Mouse (Mus musculus) embryonic facial prominence, embryonic 14.5 days (tissue): Measurements from ENCODE around the gene Wasf3. TPM values are rescaled to one million over a fixed set of nuclear protein-coding genes. Genes with fewer than 3 reads are reported as not detected.

Experiments
- ATAC-seq: fragments of 200-750 bp; cut with Nextera tagmentation; 2 replicates; pipeline ENCODE4 v1.8.0; 2017; ENCODE audit warnings: low read depth, moderate number of reproducible peaks, moderate TSS enrichment
- DNase-seq: peaks from one replicate; pipeline ENCODE4 v3.0.0-alpha.2; 2015; ENCODE audit warnings: low spot score
- H3K27ac ChIP-seq: fragments of 300-500 bp; sonication (generic); replicated peaks from 2 replicates; pipeline ENCODE4 v1.5.1; 2014; ENCODE audit warnings: low read depth, mild to moderate bottlenecking, low read length, moderate library complexity
- H3K27me3 ChIP-seq: fragments of 300-500 bp; sonication (generic); replicated peaks from 2 replicates; pipeline ENCODE4 v1.6.1; 2014; ENCODE audit warnings: low read length; ENCODE audit not compliant: control insufficient read depth, insufficient read depth
- H3K36me3 ChIP-seq: fragments of 300-500 bp; sonication (generic); 2 replicates; pipeline ENCODE4 v1.6.1; 2014; ENCODE audit warnings: low read length, mixed read lengths; ENCODE audit not compliant: control insufficient read depth, insufficient read depth
- H3K4me1 ChIP-seq: fragments of 300-500 bp; sonication (generic); 2 replicates; pipeline ENCODE4 v1.6.1; 2014; ENCODE audit warnings: antibody characterized with exemption, low read length; ENCODE audit not compliant: control insufficient read depth, insufficient read depth
- H3K4me2 ChIP-seq: fragments of 300-500 bp; sonication (generic); 2 replicates; pipeline ENCODE4 v1.6.1; 2014; ENCODE audit warnings: low read depth, mild to moderate bottlenecking, low read length, moderate library complexity, mixed read lengths
- H3K4me3 ChIP-seq: fragments of 300-500 bp; sonication (generic); 2 replicates; pipeline ENCODE4 v1.5.1; 2014; ENCODE audit warnings: low read depth, mild to moderate bottlenecking, low read length
- H3K9ac ChIP-seq: fragments of 300-500 bp; sonication (generic); 2 replicates; pipeline ENCODE4 v1.6.1; 2014; ENCODE audit warnings: low read depth, mild to moderate bottlenecking, low read length, moderate library complexity, mixed read lengths
- H3K9me3 ChIP-seq: fragments of 300-500 bp; sonication (generic); 2 replicates; pipeline ENCODE4 v1.6.1; 2016; ENCODE audit warnings: low read length; ENCODE audit not compliant: control insufficient read depth
- WGBS: fragments of 180-500 bp; shearing (Covaris S2); extraction: QIAGEN DNeasy Blood & Tissue Kit; methylation state at CpG from one replicate; pipeline ENCODE4 v1.1.7; 2014; 5-methylcytosine and 5-hydroxymethylcytosine counted together
- polyA plus RNA-seq: library from polyadenylated mRNA; unstranded; fragments of >200 nt; fragmentation: Nextera tagmentation; extraction: Ambion mirVana; gene quantifications from 2 replicates; pipeline ENCODE4 v1.2.1, GENCODE M21; 2014

Wasf3 gene
- polyA plus RNA-seq, 1 experiment from 2014 or later, result 1.6 TPM

GRCm38 (mm10) chr5:146418092-146418491 lies 33.3 kb downstream of the Wasf3 start:
- Histone ChIP-seq H3K36me3 (no peaks in the 10 kb centered on the region), H3K27ac (no peak overlapping the region), H3K4me3 (no peak overlapping the region), H3K4me2 (no peak overlapping the region), H3K27me3 (no peaks in the 10 kb centered on the region), H3K9me3 (no peaks in the 10 kb centered on the region), H3K4me1 (no peaks in the 10 kb centered on the region), H3K9ac (no peak overlapping the region)
- ATAC-seq (no peak), DNase-seq (no peak)
- 72% methylated on average over 7 of the region's 7 CpGs for WGBS

DNA sequence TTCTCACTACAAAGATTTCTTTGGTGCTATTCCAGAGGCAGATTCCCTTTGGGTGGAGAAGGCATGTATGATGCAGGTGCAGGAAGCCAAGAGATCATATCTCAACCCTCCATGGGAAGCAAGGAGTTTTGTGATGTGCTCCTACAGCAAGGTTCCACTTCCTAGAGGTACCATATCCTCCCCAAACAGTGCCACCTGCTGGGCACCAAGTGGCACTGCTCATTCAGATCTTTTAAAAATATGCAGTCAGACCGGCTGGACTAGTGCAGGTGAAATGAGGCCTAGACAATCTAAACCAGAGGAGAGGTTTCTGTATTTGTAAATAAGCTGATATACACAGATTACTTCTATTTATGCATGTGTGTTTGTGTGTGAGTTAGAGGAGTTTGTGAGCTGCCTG lies 35.3 kb downstream of the Wasf3 start:
- WGBS, result 74% methylated on average over 1 of the region's 1 CpGs
- Histone ChIP-seq H3K4me3 (no peak overlapping the region), H3K27ac (no peak overlapping the region), H3K4me2 (no peak overlapping the region), H3K36me3 (no peaks in the 10 kb centered on the region), H3K9ac (no peak overlapping the region), H3K27me3 (no peaks in the 10 kb centered on the region), H3K9me3 (no peaks in the 10 kb centered on the region), H3K4me1 (no peaks in the 10 kb centered on the region)
- DNase-seq, result no peak
- ATAC-seq, result peak; percentile 45; the same call in 1 of the 2 replicates

- H3K9ac ChIP-seq, result no peak overlapping the region
- H3K27me3 ChIP-seq, result no peaks in the 10 kb centered on the region
- WGBS, result 62% methylated on average over 8 of the region's 8 CpGs
- DNase-seq (peak; percentile 26), ATAC-seq (no peak; the same call in 1 of the 2 replicates)
- no peak overlapping the region for H3K4me2 ChIP-seq
- no peaks in the 10 kb centered on the region for H3K36me3 ChIP-seq
- no peak overlapping the region for H3K27ac ChIP-seq
- H3K9me3 ChIP-seq, result no peaks in the 10 kb centered on the region
- H3K4me1 ChIP-seq, result 0 out of 2 replicates have a peak, but pooled peaks cover 3% of the 10 kb centered on the region
- H3K4me3 ChIP-seq, result no peak overlapping the region
Measured at GRCm38 (mm10) chr5:146424711-146425326, 40.0 kb downstream of the Wasf3 start.

- 81% methylated on average over 4 of the region's 4 CpGs for WGBS
- no peak overlapping the region for H3K4me3 ChIP-seq
- no peak overlapping the region for H3K27ac ChIP-seq
- no peak overlapping the region for H3K4me2 ChIP-seq
- H3K9ac ChIP-seq, result no peak overlapping the region
- 0 out of 2 replicates have a peak, but pooled peaks cover 3% of the 10 kb centered on the region for H3K4me1 ChIP-seq
- H3K36me3 ChIP-seq, result no peaks in the 10 kb centered on the region
- DNase-seq (no peak), ATAC-seq (no peak)
- no peaks in the 10 kb centered on the region for H3K9me3 ChIP-seq
- no peaks in the 10 kb centered on the region for H3K27me3 ChIP-seq
Measured at GRCm38 (mm10) chr5:146425656-146426055, 40.9 kb downstream of the Wasf3 start.

DNA sequence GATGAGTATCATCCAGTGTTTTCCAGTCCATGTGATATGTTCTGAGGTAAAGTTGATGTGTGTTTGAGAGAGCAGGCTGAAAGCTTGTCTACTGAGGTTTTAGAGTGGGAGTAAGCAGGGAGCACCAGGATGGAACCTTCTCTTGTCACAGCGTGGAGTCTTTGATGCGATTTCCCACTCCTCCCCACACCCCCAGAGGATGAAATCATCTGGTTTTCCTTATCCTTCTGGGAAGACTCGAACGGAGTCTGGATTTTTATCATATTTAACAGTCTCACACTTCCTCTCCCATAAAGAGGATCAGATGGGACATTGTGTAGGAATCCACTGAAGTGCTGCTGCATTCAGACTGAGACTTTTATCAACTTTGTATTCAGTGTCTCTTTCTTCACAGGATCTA lies 43.3 kb downstream of the Wasf3 start:
- WGBS, result 59% methylated on average over 4 of the region's 4 CpGs
- Histone ChIP-seq H3K4me2 (no peak overlapping the region), H3K36me3 (no peaks in the 10 kb centered on the region), H3K9me3 (no peaks in the 10 kb centered on the region), H3K9ac (no peak overlapping the region), H3K27ac (no peak overlapping the region), H3K4me1 (0 out of 2 replicates have a peak, but pooled peaks cover 3% of the 10 kb centered on the region), H3K4me3 (no peak overlapping the region), H3K27me3 (no peaks in the 10 kb centered on the region)
- DNase-seq, result no peak
- ATAC-seq, result no peak

DNA sequence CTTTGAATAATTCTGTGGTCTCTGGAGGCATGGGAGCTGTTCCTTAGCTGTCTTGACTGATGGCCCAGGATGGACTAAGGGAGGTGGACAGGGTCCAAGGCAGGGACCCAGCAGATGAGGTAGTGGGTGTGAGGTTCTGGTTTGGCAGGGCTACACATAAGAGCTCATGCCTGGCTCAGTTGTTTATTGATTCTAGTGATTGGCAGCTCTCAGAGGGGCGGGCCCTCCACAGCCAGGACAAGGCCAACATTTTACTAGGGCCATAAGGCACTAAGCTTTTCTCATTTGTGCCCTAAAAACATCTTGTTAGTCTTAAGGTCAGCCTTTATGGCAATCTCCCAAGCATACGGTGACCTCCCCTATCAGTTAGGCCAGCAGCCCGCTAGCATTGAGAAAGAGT lies 47.0 kb downstream of the Wasf3 start:
- no peak overlapping the region for H3K27ac ChIP-seq
- no peak overlapping the region for H3K9ac ChIP-seq
- 0 out of 2 replicates have a peak, but pooled peaks cover 3% of the 10 kb centered on the region for H3K4me1 ChIP-seq
- H3K36me3 ChIP-seq, result no peaks in the 10 kb centered on the region
- H3K9me3 ChIP-seq, result no peaks in the 10 kb centered on the region
- no peaks in the 10 kb centered on the region for H3K27me3 ChIP-seq
- no peak overlapping the region for H3K4me2 ChIP-seq
- DNase-seq (no peak), ATAC-seq (no peak)
- H3K4me3 ChIP-seq, result no peak overlapping the region
- 88% methylated on average over 3 of the region's 3 CpGs for WGBS

DNA sequence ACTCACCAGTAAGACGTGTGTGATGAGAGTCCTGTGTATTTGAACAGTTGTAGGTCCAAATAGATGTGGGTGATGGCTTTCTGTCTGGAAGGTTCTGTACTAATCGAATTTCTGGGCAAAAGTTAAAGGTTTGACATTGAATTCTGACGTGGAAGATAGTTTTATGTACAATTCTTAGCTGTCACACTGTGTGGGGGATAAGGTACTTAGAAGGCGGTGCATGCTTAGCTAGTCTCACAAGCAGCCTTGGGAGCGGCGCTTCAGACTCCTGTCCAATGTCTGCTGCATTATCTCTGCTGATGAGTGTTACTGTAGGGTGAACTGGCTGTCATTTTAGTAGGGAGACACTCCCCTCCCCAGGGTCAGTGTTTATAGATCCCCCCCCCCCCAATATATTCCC lies 47.7 kb downstream of the Wasf3 start:
- no peaks in the 10 kb centered on the region for H3K27me3 ChIP-seq
- WGBS, result 87% methylated on average over 6 of the region's 6 CpGs
- DNase-seq (no peak), ATAC-seq (no peak)
- H3K4me2 ChIP-seq, result no peak overlapping the region
- no peak overlapping the region for H3K9ac ChIP-seq
- no peaks in the 10 kb centered on the region for H3K9me3 ChIP-seq
- no peak overlapping the region for H3K4me3 ChIP-seq
- H3K36me3 ChIP-seq, result no peaks in the 10 kb centered on the region
- H3K4me1 ChIP-seq, result 0 out of 2 replicates have a peak, but pooled peaks cover 3% of the 10 kb centered on the region
- no peak overlapping the region for H3K27ac ChIP-seq

GRCm38 (mm10) chr5:146435316-146435715 lies 50.5 kb downstream of the Wasf3 start:
- no peak for ATAC-seq
- H3K4me2 ChIP-seq, result no peak overlapping the region
- 90% methylated on average over 16 of the region's 16 CpGs for WGBS
- H3K4me3 ChIP-seq, result no peak overlapping the region
- H3K9me3 ChIP-seq, result no peaks in the 10 kb centered on the region
- DNase-seq, result no peak
- no peaks in the 10 kb centered on the region for H3K4me1 ChIP-seq
- H3K36me3 ChIP-seq, result peaks cover 7% of the 10 kb centered on the region; the same call in 1 of the 2 replicates
- no peak overlapping the region for H3K9ac ChIP-seq
- H3K27ac ChIP-seq, result no peak overlapping the region
- no peaks in the 10 kb centered on the region for H3K27me3 ChIP-seq

DNA sequence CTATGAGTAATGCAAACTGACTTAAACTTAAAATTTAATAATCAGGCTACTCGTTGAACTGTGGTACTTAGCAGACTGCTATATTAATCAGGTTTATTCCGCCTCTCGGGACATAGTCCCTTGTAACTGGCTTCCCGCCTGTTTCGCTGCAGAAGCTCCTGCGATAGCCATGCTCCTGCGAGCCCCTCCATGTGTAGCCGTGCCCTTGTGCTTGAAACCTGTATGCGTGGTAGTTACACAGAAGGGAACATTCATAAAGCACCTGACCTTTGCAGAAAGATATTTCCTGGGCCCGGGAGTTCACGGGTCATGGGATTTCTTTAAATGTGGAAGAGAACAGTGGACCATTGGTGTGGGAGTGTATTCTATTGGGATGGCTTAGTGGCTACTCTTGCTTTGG lies 52.0 kb downstream of the Wasf3 start:
- no peak overlapping the region for H3K4me2 ChIP-seq
- H3K4me1 ChIP-seq, result no peaks in the 10 kb centered on the region
- H3K27ac ChIP-seq, result no peak overlapping the region
- no peaks in the 10 kb centered on the region for H3K9me3 ChIP-seq
- H3K36me3 ChIP-seq, result peaks cover 7% of the 10 kb centered on the region; the same call in 1 of the 2 replicates
- ATAC-seq, result no peak
- H3K9ac ChIP-seq, result no peak overlapping the region
- H3K4me3 ChIP-seq, result no peak overlapping the region
- WGBS, result 95% methylated on average over 11 of the region's 11 CpGs
- DNase-seq, result no peak
- H3K27me3 ChIP-seq, result no peaks in the 10 kb centered on the region
